Mouse (Mus musculus): ENCODE data around the gene Henmt1. TPM values are rescaled to one million over a fixed set of nuclear protein-coding genes. Genes with fewer than 3 reads are reported as not detected.

Henmt1 gene
- polyA plus RNA-seq, 1 experiment from 2014 or later = 1.8 TPM

DNA sequence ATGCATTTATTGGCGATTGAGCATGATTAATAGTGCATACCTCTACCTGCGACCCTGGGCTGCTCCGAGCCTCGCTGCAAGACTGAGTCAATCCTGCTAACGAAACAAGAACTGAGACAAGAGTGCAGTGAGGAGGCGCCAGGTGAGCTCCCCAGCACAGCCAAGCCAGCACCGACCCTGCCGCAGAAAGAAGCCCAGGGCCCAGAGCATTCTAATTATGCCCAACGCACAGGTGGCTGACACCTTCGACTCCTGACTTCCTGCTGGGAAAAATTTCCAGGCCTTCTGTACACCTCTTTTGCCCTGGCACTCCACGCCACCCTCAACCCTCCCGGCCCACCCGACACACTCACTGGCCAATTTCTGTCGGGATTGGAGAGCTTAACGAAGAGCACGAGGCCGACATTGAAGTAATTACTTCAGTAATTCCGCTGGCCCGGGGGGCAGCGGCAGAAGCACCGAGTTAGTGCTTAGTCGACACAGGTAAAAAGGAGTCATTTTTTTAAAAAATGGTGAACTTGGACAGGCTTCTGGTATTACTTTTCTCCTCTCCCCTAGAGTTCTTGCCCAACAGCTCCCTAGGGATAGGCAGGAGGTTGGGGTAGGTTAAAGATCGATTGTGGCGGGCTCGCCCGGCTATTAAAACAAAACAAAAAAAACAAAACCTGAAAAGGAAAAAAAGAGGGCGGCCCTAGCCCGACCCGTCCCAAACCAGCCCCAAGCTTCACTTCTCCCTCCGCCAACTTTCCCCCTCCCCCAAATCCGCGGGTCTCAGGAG is 29.2 kb upstream of the Henmt1 start:
- ATAC-seq (no peak), DNase-seq (ENCODE audit: low spot score) (peak; percentile 19)
- Histone ChIP-seq H3K4me2 (ENCODE audit: low read length) (peak overlapping the region; percentile 98), H3K27me3 (replicated peaks; ENCODE audit: control insufficient read depth, insufficient read depth, low read length) (no peaks in the 10 kb centered on the region), H3K4me3 (ENCODE audit: low read depth, low read length) (peak overlapping the region; percentile 65), H3K4me1 (ENCODE audit: control insufficient read depth, insufficient read depth, low read length) (peaks cover 11% of the 10 kb centered on the region), H3K9ac (ENCODE audit: low read length) (peak overlapping the region; percentile 93), H3K36me3 (ENCODE audit: control insufficient read depth, insufficient read depth, low read length) (peaks cover 22% of the 10 kb centered on the region), H3K9me3 (replicated peaks; ENCODE audit: control insufficient read depth, low read length) (no peaks in the 10 kb centered on the region), H3K27ac (ENCODE audit: low read depth, low read length) (peak overlapping the region; percentile 94)
- WGBS = 0% methylated on average over 32 of the region's 32 CpGs

DNA sequence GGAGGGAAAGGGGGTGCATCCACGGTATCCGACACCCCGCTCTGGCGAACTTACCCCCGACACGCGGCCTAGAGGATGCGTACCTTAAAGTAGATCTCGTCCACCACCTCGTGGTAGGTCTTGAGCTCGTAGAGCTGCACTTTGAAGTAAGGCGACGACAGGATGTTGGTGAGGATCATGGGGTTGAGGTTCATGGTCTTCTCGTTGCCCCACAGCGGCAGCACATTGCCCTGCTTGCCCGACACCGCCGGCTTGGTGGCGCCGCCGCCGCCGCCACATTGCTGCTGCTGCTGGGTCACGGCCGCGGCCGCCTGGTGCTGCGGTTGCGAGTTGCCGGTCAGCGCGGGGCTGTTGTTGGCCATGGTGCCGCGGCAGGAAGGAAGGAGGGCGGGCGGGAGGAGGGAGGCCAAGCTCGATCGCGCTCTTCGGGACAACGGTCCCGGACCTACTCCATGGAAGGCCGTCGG is 28.6 kb upstream of the Henmt1 start:
- peak overlapping the region; percentile 65 for H3K4me3 ChIP-seq (ENCODE audit: low read depth, low read length)
- peak overlapping the region; percentile 94 for H3K27ac ChIP-seq (ENCODE audit: low read depth, low read length)
- WGBS = under 1% methylated on average over 43 of the region's 44 CpGs
- peak; percentile 83 for ATAC-seq
- peaks cover 17% of the 10 kb centered on the region for H3K36me3 ChIP-seq (ENCODE audit: control insufficient read depth, insufficient read depth, low read length)
- peak overlapping the region; percentile 98 for H3K4me2 ChIP-seq (ENCODE audit: low read length)
- H3K9ac ChIP-seq (ENCODE audit: low read length) = peak overlapping the region; percentile 93
- H3K27me3 ChIP-seq (replicated peaks; ENCODE audit: control insufficient read depth, insufficient read depth, low read length) = no peaks in the 10 kb centered on the region
- DNase-seq (ENCODE audit: low spot score) = peak; percentile 70
- H3K4me1 ChIP-seq (ENCODE audit: control insufficient read depth, insufficient read depth, low read length) = peaks cover 11% of the 10 kb centered on the region
- H3K9me3 ChIP-seq (replicated peaks; ENCODE audit: control insufficient read depth, low read length) = no peaks in the 10 kb centered on the region

- H3K27me3 ChIP-seq (replicated peaks; ENCODE audit: control insufficient read depth, insufficient read depth, low read length) = no peaks in the 10 kb centered on the region
- H3K36me3 ChIP-seq (ENCODE audit: control insufficient read depth, insufficient read depth, low read length) = peaks cover 11% of the 10 kb centered on the region
- DNase-seq (ENCODE audit: low spot score) (peak; percentile 98), ATAC-seq (peak; percentile 100)
- peaks cover 11% of the 10 kb centered on the region for H3K4me1 ChIP-seq (ENCODE audit: control insufficient read depth, insufficient read depth, low read length)
- H3K4me3 ChIP-seq (ENCODE audit: low read depth, low read length) = peak within 1 kb of the TSS; percentile 65
- peak within 1 kb of the TSS; percentile 98 for H3K4me2 ChIP-seq (ENCODE audit: low read length)
- H3K9ac ChIP-seq (ENCODE audit: low read length) = peak within 1 kb of the TSS; percentile 93
- H3K9me3 ChIP-seq (replicated peaks; ENCODE audit: control insufficient read depth, low read length) = no peaks in the 10 kb centered on the region
- WGBS = 1% methylated on average over 53 of the region's 53 CpGs
- peak within 1 kb of the TSS; percentile 94 for H3K27ac ChIP-seq (ENCODE audit: low read depth, low read length)
These were observed 27.9 kb upstream of the Henmt1 start, which contains the start of gene Prpf38b for GRCm38 (mm10) chr3:108911548-108912413. Gene Prpf38b, minus strand, starts transcription at chr3:108911727.

GRCm38 (mm10) chr3:108915999-108916398 is 23.7 kb upstream of the Henmt1 start:
- Histone ChIP-seq H3K9me3 (replicated peaks; ENCODE audit: control insufficient read depth, low read length) (no peaks in the 10 kb centered on the region), H3K36me3 (ENCODE audit: control insufficient read depth, insufficient read depth, low read length) (no peaks in the 10 kb centered on the region), H3K9ac (ENCODE audit: low read length) (no peak overlapping the region), H3K4me3 (ENCODE audit: low read depth, low read length) (no peak overlapping the region), H3K27ac (ENCODE audit: low read depth, low read length) (no peak overlapping the region; the same call in 1 of the 2 replicates), H3K27me3 (replicated peaks; ENCODE audit: control insufficient read depth, insufficient read depth, low read length) (no peaks in the 10 kb centered on the region), H3K4me2 (ENCODE audit: low read length) (no peak overlapping the region), H3K4me1 (ENCODE audit: control insufficient read depth, insufficient read depth, low read length) (peaks cover 2% of the 10 kb centered on the region; the same call in 1 of the 2 replicates)
- DNase-seq (ENCODE audit: low spot score) = no peak
- ATAC-seq = no peak
- WGBS = 74% methylated on average over 1 of the region's 1 CpGs

GRCm38 (mm10) chr3:108916857-108917256 is 22.8 kb upstream of the Henmt1 start:
- Histone ChIP-seq H3K27me3 (replicated peaks; ENCODE audit: control insufficient read depth, insufficient read depth, low read length) (no peaks in the 10 kb centered on the region), H3K4me3 (ENCODE audit: low read depth, low read length) (no peak overlapping the region), H3K27ac (ENCODE audit: low read depth, low read length) (no peak overlapping the region), H3K9ac (ENCODE audit: low read length) (no peak overlapping the region), H3K4me2 (ENCODE audit: low read length) (no peak overlapping the region), H3K9me3 (replicated peaks; ENCODE audit: control insufficient read depth, low read length) (no peaks in the 10 kb centered on the region), H3K36me3 (ENCODE audit: control insufficient read depth, insufficient read depth, low read length) (no peaks in the 10 kb centered on the region), H3K4me1 (ENCODE audit: control insufficient read depth, insufficient read depth, low read length) (peaks cover 2% of the 10 kb centered on the region; the same call in 1 of the 2 replicates)
- DNase-seq (ENCODE audit: low spot score) = no peak
- WGBS = 25% methylated on average over 4 of the region's 4 CpGs
- ATAC-seq = no peak

DNA sequence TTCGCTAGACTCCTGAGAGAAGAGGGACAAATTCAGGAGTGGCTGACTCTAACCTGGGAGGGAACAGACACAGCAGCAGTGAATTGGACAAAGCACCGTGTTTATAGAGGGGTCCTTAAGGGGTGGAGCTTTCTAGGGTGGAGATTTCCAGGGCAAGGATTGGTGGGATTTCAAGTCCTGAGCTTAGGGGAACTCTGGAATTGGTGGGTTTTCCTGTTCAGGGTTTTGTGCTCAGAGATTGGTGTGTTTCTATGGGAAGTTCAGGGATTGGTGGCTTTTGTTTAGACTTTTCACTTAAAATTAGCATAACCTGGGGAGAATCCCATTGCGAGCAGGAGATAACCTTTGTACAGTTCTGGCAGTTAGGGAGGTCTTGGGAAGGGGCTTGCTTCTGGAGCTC is 21.7 kb upstream of the Henmt1 start:
- H3K36me3 ChIP-seq (ENCODE audit: control insufficient read depth, insufficient read depth, low read length) = no peaks in the 10 kb centered on the region
- no peak overlapping the region for H3K27ac ChIP-seq (ENCODE audit: low read depth, low read length)
- no peak overlapping the region for H3K9ac ChIP-seq (ENCODE audit: low read length)
- DNase-seq (ENCODE audit: low spot score) (no peak), ATAC-seq (no peak)
- H3K4me1 ChIP-seq (ENCODE audit: control insufficient read depth, insufficient read depth, low read length) = no peaks in the 10 kb centered on the region
- no peak overlapping the region for H3K4me2 ChIP-seq (ENCODE audit: low read length)
- H3K9me3 ChIP-seq (replicated peaks; ENCODE audit: control insufficient read depth, low read length) = no peaks in the 10 kb centered on the region
- 50% methylated on average over 3 of the region's 3 CpGs for WGBS
- no peaks in the 10 kb centered on the region for H3K27me3 ChIP-seq (replicated peaks; ENCODE audit: control insufficient read depth, insufficient read depth, low read length)
- no peak overlapping the region for H3K4me3 ChIP-seq (ENCODE audit: low read depth, low read length)

- Histone ChIP-seq H3K4me3 (ENCODE audit: low read depth, low read length) (no peak overlapping the region), H3K9ac (ENCODE audit: low read length) (no peak overlapping the region), H3K4me2 (ENCODE audit: low read length) (no peak overlapping the region), H3K27ac (ENCODE audit: low read depth, low read length) (no peak overlapping the region), H3K36me3 (ENCODE audit: control insufficient read depth, insufficient read depth, low read length) (no peaks in the 10 kb centered on the region), H3K27me3 (replicated peaks; ENCODE audit: control insufficient read depth, insufficient read depth, low read length) (no peaks in the 10 kb centered on the region), H3K4me1 (ENCODE audit: control insufficient read depth, insufficient read depth, low read length) (no peaks in the 10 kb centered on the region), H3K9me3 (replicated peaks; ENCODE audit: control insufficient read depth, low read length) (no peaks in the 10 kb centered on the region)
- DNase-seq (ENCODE audit: low spot score) = no peak
- WGBS = 95% methylated on average over 1 of the region's 1 CpGs
- no peak for ATAC-seq
These were observed 20.8 kb upstream of the Henmt1 start for GRCm38 (mm10) chr3:108918852-108919251.

- H3K27me3 ChIP-seq (replicated peaks; ENCODE audit: control insufficient read depth, insufficient read depth, low read length) = no peaks in the 10 kb centered on the region
- no peaks in the 10 kb centered on the region for H3K9me3 ChIP-seq (replicated peaks; ENCODE audit: control insufficient read depth, low read length)
- H3K27ac ChIP-seq (ENCODE audit: low read depth, low read length) = no peak overlapping the region
- no peaks in the 10 kb centered on the region for H3K36me3 ChIP-seq (ENCODE audit: control insufficient read depth, insufficient read depth, low read length)
- no peak overlapping the region for H3K9ac ChIP-seq (ENCODE audit: low read length)
- no peaks in the 10 kb centered on the region for H3K4me1 ChIP-seq (ENCODE audit: control insufficient read depth, insufficient read depth, low read length)
- 87% methylated on average over 3 of the region's 3 CpGs for WGBS
- ATAC-seq (no peak), DNase-seq (ENCODE audit: low spot score) (no peak)
- no peak overlapping the region for H3K4me2 ChIP-seq (ENCODE audit: low read length)
- no peak overlapping the region for H3K4me3 ChIP-seq (ENCODE audit: low read depth, low read length)
These were observed 19.1 kb upstream of the Henmt1 start for GRCm38 (mm10) chr3:108920442-108921070.
